Mouse (Mus musculus) c-Kit-negative CD71-positive TER-119-positive erythroid progenitor cells, embryonic 14.5 days (primary cell): ENCODE measurements around the gene Gm17387.

ENCODE experiments used
- DNase-seq: peaks from one replicate; pipeline ENCODE4 v3.0.0-alpha.2; 2013; ENCODE audit warnings: low read depth, low spot score

Gm17387 gene

DNA sequence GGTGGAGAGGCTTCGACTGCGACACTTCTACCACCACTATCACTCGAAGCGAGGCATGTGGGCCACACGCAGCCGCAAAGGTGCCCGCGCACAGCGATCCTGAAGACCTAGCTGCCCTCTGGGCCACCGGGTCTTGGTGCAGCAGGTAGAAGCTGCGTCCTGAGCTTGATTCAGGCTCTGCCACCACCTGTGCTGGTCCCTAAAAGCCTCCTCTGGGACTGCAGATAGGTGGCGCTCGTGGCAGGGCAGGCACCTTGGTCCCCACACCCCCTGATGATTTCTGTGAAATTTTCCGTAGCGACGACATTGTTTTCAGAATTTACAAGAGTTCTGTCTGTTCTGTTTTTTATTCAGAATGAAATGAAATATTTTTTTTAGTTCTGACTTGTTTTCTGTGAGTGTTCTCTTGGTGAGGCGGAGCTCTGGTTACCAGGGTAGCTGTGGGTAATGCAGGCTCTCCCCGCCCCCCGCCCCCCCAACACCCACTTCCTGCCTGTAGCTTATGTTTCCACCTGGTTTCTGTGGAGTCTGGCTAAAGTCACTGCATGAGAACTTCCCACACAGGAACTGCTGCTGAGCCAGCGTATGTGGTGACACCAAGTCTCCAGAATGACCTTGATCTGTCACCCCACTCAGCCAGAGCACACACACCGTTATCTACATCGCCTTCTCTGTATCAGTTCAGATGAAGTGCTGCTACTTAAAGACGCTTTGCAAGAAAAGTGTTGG, 43.2 kb downstream of the Gm17387 start:
- DNase-seq: no peak

DNA sequence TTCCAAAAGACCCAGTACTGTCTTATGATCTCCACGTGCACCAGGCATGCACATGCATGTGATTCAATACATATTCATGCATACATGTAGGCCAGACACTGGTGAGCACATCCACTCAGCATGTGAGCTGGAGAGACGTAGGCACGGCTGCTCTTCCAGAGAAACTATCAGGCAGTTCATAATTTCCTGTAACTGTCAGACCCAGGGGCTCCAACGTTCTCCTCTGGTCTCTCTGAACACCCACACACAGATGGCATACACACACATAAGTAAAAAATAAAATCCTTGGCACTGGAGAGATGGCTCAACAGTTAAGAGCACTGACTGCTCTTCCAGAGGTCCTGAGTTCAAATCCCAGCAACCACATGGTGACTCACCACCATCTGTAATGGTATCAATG, 44.9 kb downstream of the Gm17387 start:
- no peak for DNase-seq

DNA sequence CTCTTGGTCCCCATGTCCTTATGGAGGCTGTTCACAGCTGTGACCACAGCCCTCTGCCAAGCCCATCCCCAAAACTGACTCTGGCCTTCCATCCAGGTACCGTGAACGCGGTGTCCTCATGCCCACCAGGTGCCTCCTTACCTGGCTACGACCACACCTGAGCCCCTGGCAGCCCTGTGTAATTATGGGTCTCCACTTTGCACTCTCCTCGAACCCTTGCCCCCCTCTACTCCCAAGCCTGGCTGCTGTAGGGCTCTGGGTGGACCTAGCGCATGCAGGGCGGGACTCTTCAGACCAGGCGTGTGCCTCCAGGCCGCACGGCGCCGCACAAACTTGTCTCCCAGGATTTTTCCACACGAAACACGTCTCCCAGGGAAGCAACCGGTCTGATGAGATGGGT, 48.9 kb downstream of the Gm17387 start, which contains the start of gene Pkp3:
Gene Pkp3, plus strand, starts transcription at position 378 of the 400 bp plus-strand sequence.
- DNase-seq: no peak

DNA sequence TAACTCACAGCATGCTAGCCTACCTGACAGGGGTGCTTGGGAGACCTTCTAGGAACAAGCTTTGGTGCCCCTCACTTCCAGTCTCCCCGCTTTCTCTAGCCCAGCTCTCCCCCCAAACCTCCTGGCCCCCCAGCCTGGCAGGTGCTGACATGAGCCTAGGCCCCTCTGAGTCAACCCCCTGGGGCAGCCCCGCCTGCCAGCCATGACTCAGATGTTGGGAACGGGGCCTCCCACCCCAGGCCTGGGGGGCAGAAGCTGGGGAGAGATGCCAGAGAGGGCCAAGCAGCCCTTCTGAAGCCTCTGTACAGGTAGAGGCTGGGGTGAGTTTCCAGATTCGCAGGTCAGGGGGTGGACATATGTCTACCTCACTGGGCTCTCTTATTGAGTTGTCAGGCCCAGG, 49.9 kb downstream of the Gm17387 start:
- DNase-seq: no peak
